Mouse (Mus musculus): Measurements from ENCODE around the gene Nanos2. TPM values are rescaled to one million over a fixed set of nuclear protein-coding genes. Genes with fewer than 3 reads are reported as not detected.
A peak's percentile ranks its signal among the peaks of the same experiment; 100 is the strongest.

The Nanos2 gene
- total and polyA plus RNA-seq, 3 experiments = 0.16 TPM; not detected in 2

GRCm38 (mm10) chr7:19021048-19021447 lies 33.8 kb downstream of the Nanos2 start:
- ATAC-seq (ENCODE audit: extremely low read depth, insufficient number of reproducible peaks, low FRiP score, poor library complexity, severe bottlenecking) (no peak), DNase-seq (ENCODE audit: low spot score) (no peak)
- Histone ChIP-seq H3K4me1 (ENCODE audit: insufficient read depth, low read depth, low read length) (peaks cover 27% of the 10 kb centered on the region), H3K36me3 (replicated peaks) (peaks cover 4% of the 10 kb centered on the region), H3K4me3 (ENCODE audit: low read depth, low read length) (no peak overlapping the region), H3K9me3 (replicated peaks) (no peaks in the 10 kb centered on the region), H3K27me3 (ENCODE audit: insufficient read depth, low read length) (peaks cover 46% of the 10 kb centered on the region)
- TF ChIP-seq CTCF (IDR thresholded peaks at IDR 0.05; ENCODE audit: low read depth, low read length) (no peak), TAL1 (conservative IDR thresholded peaks at IDR 0.05; ENCODE audit: low read depth, low read length) (no peak), POLR2AphosphoS5 (IDR thresholded peaks at IDR 0.05; ENCODE audit: insufficient replicate concordance, low read depth, low read length) (no peak), GATA1 (IDR thresholded peaks at IDR 0.05; ENCODE audit: borderline replicate concordance, low read length) (no peak), GATA2 (IDR thresholded peaks at IDR 0.05; ENCODE audit: borderline replicate concordance, low read depth, low read length) (no peak)

DNA sequence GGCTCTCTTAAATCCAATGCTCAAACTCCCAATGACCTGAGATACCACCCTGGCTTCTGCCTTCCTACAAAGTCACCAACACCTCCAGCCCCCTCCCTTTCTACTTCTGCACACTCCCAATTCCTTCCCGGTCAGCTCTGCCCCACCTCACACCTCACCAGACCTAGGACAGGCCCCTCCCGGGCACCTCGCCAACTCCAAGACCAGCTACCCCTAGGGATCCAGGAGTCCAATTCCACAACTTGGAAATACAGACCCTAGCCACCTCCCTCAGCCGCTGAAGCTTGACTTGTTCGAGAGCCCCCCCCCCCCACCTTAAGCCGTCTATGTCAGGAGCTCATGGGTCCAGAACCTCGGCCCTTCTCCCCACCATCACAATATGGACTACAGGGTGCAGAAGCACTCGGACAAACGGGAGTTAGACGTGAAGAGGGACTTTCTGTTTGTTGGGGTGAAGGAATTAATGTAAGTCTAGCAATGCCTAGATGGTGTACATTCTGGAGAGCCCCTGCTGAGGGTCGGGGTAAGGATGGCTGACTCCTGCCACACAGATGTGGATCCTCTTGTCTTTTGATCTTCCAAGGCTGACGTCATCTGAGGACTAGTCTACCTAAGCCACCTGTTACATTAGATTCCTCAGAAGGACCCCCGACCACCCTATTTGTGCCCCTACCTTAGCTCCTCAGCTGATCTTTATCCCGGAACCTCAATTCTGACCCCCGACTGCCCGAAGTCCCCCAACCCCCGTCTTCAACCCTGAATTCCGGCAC lies 35.2 kb downstream of the Nanos2 start:
- no peaks in the 10 kb centered on the region for H3K9me3 ChIP-seq (replicated peaks)
- H3K4me1 ChIP-seq (ENCODE audit: insufficient read depth, low read depth, low read length) = peaks cover 35% of the 10 kb centered on the region
- TF ChIP-seq GATA1 (IDR thresholded peaks at IDR 0.05; ENCODE audit: borderline replicate concordance, low read length) (no peak), POLR2AphosphoS5 (IDR thresholded peaks at IDR 0.05; ENCODE audit: insufficient replicate concordance, low read depth, low read length) (no peak), GATA2 (IDR thresholded peaks at IDR 0.05; ENCODE audit: borderline replicate concordance, low read depth, low read length) (no peak), TAL1 (conservative IDR thresholded peaks at IDR 0.05; ENCODE audit: low read depth, low read length) (no peak), CTCF (IDR thresholded peaks at IDR 0.05; ENCODE audit: low read depth, low read length) (no peak)
- H3K36me3 ChIP-seq (replicated peaks) = peaks cover 13% of the 10 kb centered on the region
- ATAC-seq (ENCODE audit: extremely low read depth, insufficient number of reproducible peaks, low FRiP score, poor library complexity, severe bottlenecking) (no peak), DNase-seq (ENCODE audit: low spot score) (no peak)
- H3K27me3 ChIP-seq (ENCODE audit: insufficient read depth, low read length) = peaks cover 43% of the 10 kb centered on the region
- no peak overlapping the region for H3K4me3 ChIP-seq (ENCODE audit: low read depth, low read length)

DNA sequence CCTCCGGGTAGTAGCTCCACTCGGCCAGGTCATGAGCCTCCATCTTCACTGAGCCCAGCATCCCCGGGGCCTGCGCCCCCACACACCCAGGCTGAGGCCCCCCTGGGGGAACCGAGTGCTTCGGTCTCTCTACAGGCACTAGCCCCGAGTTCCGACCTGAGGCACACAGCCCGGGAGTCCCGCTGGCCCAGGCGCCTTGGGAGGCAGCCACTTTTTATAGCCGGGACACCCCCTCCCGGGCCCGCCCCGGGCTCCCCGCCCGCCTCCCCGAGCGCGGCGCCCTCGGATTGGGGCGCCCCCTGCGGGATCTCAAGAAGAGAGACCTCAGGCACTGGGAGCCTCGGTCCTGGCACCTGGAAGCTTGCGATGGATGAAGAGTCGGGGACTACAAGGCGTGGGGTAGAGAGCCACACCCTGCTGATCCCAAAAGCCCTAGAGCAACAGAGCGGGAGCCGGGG lies 36.2 kb downstream of the Nanos2 start, which contains the start of gene Foxa3:
Gene Foxa3 (minus strand): TSS at position 182 of the 458 bp plus-strand sequence.
- DNase-seq (ENCODE audit: low spot score) = no peak
- H3K4me1 ChIP-seq (ENCODE audit: insufficient read depth, low read depth, low read length) = peaks cover 43% of the 10 kb centered on the region

GRCm38 (mm10) chr7:19024096-19024506 lies 36.9 kb downstream of the Nanos2 start, which contains the start of gene Sympk:
Gene Sympk (plus strand): TSS chr7:19024377.
- Histone ChIP-seq H3K9me3 (replicated peaks) (no peaks in the 10 kb centered on the region), H3K36me3 (replicated peaks) (peaks cover 27% of the 10 kb centered on the region), H3K4me1 (ENCODE audit: insufficient read depth, low read depth, low read length) (peaks cover 50% of the 10 kb centered on the region), H3K4me3 (ENCODE audit: low read depth, low read length) (peak within 1 kb of the TSS; percentile 98), H3K27me3 (ENCODE audit: insufficient read depth, low read length) (peaks cover 43% of the 10 kb centered on the region)
- peak; percentile 96 for DNase-seq (ENCODE audit: low spot score)
- TF ChIP-seq GATA1 (IDR thresholded peaks at IDR 0.05; ENCODE audit: borderline replicate concordance, low read length) (no peak), CTCF (IDR thresholded peaks at IDR 0.05; ENCODE audit: low read depth, low read length) (no peak), TAL1 (conservative IDR thresholded peaks at IDR 0.05; ENCODE audit: low read depth, low read length) (no peak), POLR2AphosphoS5 (IDR thresholded peaks at IDR 0.05; ENCODE audit: insufficient replicate concordance, low read depth, low read length) (no peak), GATA2 (IDR thresholded peaks at IDR 0.05; ENCODE audit: borderline replicate concordance, low read depth, low read length) (no peak)
- ATAC-seq (ENCODE audit: extremely low read depth, insufficient number of reproducible peaks, low FRiP score, poor library complexity, severe bottlenecking) = peak; percentile 89

More for the DNA sequence above, 36.2 kb downstream of the Nanos2 start, which contains the start of gene Foxa3:
- Histone ChIP-seq H3K36me3 (replicated peaks) (peaks cover 19% of the 10 kb centered on the region), H3K4me3 (ENCODE audit: low read depth, low read length) (peak within 1 kb of the TSS; percentile 98), H3K9me3 (replicated peaks) (no peaks in the 10 kb centered on the region), H3K27me3 (ENCODE audit: insufficient read depth, low read length) (peaks cover 43% of the 10 kb centered on the region)
- no peak for TF ChIP-seq CTCF (IDR thresholded peaks at IDR 0.05; ENCODE audit: low read depth, low read length)
- ATAC-seq (ENCODE audit: extremely low read depth, insufficient number of reproducible peaks, low FRiP score, poor library complexity, severe bottlenecking) = no peak

- Histone ChIP-seq H3K36me3 (replicated peaks) (peaks cover 33% of the 10 kb centered on the region), H3K4me1 (ENCODE audit: insufficient read depth, low read depth, low read length) (peaks cover 50% of the 10 kb centered on the region), H3K27me3 (ENCODE audit: insufficient read depth, low read length) (peaks cover 39% of the 10 kb centered on the region), H3K9me3 (replicated peaks) (no peaks in the 10 kb centered on the region), H3K4me3 (ENCODE audit: low read depth, low read length) (peak overlapping the region; percentile 98)
- TF ChIP-seq GATA1 (IDR thresholded peaks at IDR 0.05; ENCODE audit: borderline replicate concordance, low read length) (no peak), TAL1 (conservative IDR thresholded peaks at IDR 0.05; ENCODE audit: low read depth, low read length) (no peak), POLR2AphosphoS5 (IDR thresholded peaks at IDR 0.05; ENCODE audit: insufficient replicate concordance, low read depth, low read length) (no peak), GATA2 (IDR thresholded peaks at IDR 0.05; ENCODE audit: borderline replicate concordance, low read depth, low read length) (no peak), CTCF (IDR thresholded peaks at IDR 0.05; ENCODE audit: low read depth, low read length) (no peak)
- DNase-seq (ENCODE audit: low spot score) (peak; percentile 36), ATAC-seq (ENCODE audit: extremely low read depth, insufficient number of reproducible peaks, low FRiP score, poor library complexity, severe bottlenecking) (no peak)
These were observed 37.5 kb downstream of the Nanos2 start for GRCm38 (mm10) chr7:19024581-19025255.

DNA sequence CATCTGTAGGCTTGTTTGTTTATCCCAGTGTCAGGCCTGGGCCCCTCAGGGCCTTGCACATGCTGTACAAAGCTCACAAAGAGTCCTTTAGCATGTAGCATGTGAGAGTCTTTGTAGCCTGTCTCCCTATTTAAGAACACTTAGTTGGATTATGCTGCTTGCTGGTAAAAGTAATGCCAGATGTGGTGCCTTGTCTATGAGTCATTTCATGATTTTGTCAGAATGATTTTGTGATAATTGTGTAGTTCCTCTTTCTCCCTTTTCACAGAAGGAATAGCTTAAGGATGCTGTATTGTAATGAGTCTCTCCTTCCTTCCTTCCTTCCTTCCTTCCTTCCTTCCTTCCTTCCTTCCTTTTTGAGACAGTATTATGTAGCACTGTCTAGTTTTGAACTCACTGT lies 40.9 kb downstream of the Nanos2 start:
- TF ChIP-seq GATA2 (IDR thresholded peaks at IDR 0.05; ENCODE audit: borderline replicate concordance, low read depth, low read length) (no peak), CTCF (IDR thresholded peaks at IDR 0.05; ENCODE audit: low read depth, low read length) (no peak), TAL1 (conservative IDR thresholded peaks at IDR 0.05; ENCODE audit: low read depth, low read length) (no peak), GATA1 (IDR thresholded peaks at IDR 0.05; ENCODE audit: borderline replicate concordance, low read length) (no peak), POLR2AphosphoS5 (IDR thresholded peaks at IDR 0.05; ENCODE audit: insufficient replicate concordance, low read depth, low read length) (no peak)
- DNase-seq (ENCODE audit: low spot score) (no peak), ATAC-seq (ENCODE audit: extremely low read depth, insufficient number of reproducible peaks, low FRiP score, poor library complexity, severe bottlenecking) (no peak)
- Histone ChIP-seq H3K27me3 (ENCODE audit: insufficient read depth, low read length) (peaks cover 8% of the 10 kb centered on the region), H3K4me1 (ENCODE audit: insufficient read depth, low read depth, low read length) (peaks cover 51% of the 10 kb centered on the region), H3K4me3 (ENCODE audit: low read depth, low read length) (no peak overlapping the region), H3K36me3 (replicated peaks) (peaks cover 65% of the 10 kb centered on the region), H3K9me3 (replicated peaks) (no peaks in the 10 kb centered on the region)
